Mouse (Mus musculus) heart, adult 8-10 months (tissue): Measurements from ENCODE around the gene 2610301B20Rik. TPM values are rescaled to one million over a fixed set of nuclear protein-coding genes. Genes with fewer than 3 reads are reported as not detected.

Experiments used
- microRNA-seq: library from miRNA; unstranded; fragments of <30 nt; microRNA quantifications from one replicate; pipeline ENCODE4 v1.2.0, GENCODE M21; 2022
- total RNA-seq, 4 experiments: library from RNA; stranded (reverse); gene quantifications; 2 replicates each; pipeline ENCODE4 v1.2.4; 2022

The 2610301B20Rik gene
- total RNA-seq, 4 experiments from 2014 or later: 6.1 to 9.5 (median 7.2) TPM

Small RNA genes lying within 50 kb of the gene (microRNA-seq; reads per million reads assigned to microRNA genes)
- not detected for gene Mir3471-1
- 32.8 reads per million, percentile 44 among the genes with 10 or more reads in this experiment for gene n-TSaga9
